21 mouse cellular contexts compared by ENCODE assay signal in the genomic region with DNA sequence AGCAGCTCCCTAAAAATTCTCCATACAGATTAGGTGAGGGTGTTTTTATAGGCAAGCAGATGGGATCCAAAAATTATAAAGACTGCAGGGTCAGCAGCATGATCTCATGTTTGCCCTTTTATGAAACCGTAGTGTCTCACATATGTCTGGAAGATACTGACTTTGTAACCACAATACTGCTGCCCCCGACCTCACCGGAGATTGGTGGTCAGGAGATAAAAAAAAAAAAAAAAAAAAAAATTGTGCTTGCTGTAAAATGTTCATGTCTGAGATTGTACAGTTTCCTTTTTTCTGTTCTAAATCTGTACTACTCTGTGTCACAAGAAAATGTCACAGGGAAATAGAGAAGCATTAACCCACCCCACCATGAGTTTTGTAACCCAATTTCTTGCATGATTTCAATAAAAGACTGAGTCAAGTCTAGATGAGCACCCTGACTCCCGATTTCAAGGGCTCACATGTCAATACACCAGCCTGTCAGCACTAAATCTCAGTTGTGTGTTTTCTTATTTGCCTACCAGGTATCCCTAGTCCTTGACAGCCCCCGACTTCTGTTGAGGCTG.
"Had no signal": no experiment of that assay in that cellular context is flagged by ENCODE, and none has a peak within 500 bp of the region (broad histone marks: within the 10 kb centered on the region; RNA-seq: fewer than 3 reads in every experiment).

No protein-coding gene starts in this region.

- H3K36me3 ChIP-seq: limb, embryonic 12.5 days; limb, embryonic 15.5 days; neural tube, embryonic 13.5 days; stomach, embryonic 15.5 days had no signal

- H3K9ac ChIP-seq: limb, embryonic 12.5 days; limb, embryonic 15.5 days; liver, embryonic 14.5 days; liver, postnatal 0 days; lung, embryonic 14.5 days; neural tube, embryonic 13.5 days; stomach, embryonic 15.5 days had no signal

- H3K4me2 ChIP-seq: limb, embryonic 12.5 days; limb, embryonic 15.5 days; liver, embryonic 11.5 days; lung, embryonic 14.5 days; midbrain, embryonic 11.5 days; neural tube, embryonic 13.5 days; stomach, embryonic 15.5 days had no signal

- H3K27me3 ChIP-seq: limb, embryonic 12.5 days; limb, embryonic 15.5 days; neural tube, embryonic 13.5 days; stomach, embryonic 15.5 days had no signal

- H3K4me1 ChIP-seq: limb, embryonic 12.5 days; limb, embryonic 15.5 days; neural tube, embryonic 13.5 days; stomach, embryonic 15.5 days had no signal

- H3K27ac ChIP-seq: kidney, postnatal 0 days; left cerebral cortex, adult 2 months; limb, embryonic 12.5 days; limb, embryonic 15.5 days; liver, embryonic 14.5 days; neural tube, embryonic 13.5 days; stomach, embryonic 15.5 days had no signal

- ATAC-seq: liver, postnatal 0 days; lung, postnatal 0 days had no signal

- H3K4me3 ChIP-seq: left cerebral cortex, adult 2 months; limb, embryonic 12.5 days; limb, embryonic 15.5 days; neural tube, embryonic 13.5 days; stomach, embryonic 15.5 days had no signal

- DNase-seq: kidney, adult 2 months; kidney, postnatal 25 days; layer of hippocampus, postnatal 36 days; liver, postnatal 0 days; lung, embryonic 14.5 days; lung, postnatal 4 days; midbrain, embryonic 14.5 days; retina, postnatal 1 day; right cerebral cortex, postnatal 25 days; spleen, adult 18-20 months; thymus, postnatal 25 days had no signal

- H3K9me3 ChIP-seq: limb, embryonic 12.5 days; limb, embryonic 15.5 days; neural tube, embryonic 13.5 days; stomach, embryonic 15.5 days had no signal
